Mouse (Mus musculus) forebrain, embryonic 11.5 days (tissue): ENCODE measurements around the gene Cpsf4l. TPM values are rescaled to one million over a fixed set of nuclear protein-coding genes. Genes with fewer than 3 reads are reported as not detected.

Source experiments
- ATAC-seq: fragments of 200-750 bp; cut with Nextera tagmentation; replicated peaks from 2 replicates; pipeline ENCODE4 v1.8.0; 2017; ENCODE audit warnings: moderate TSS enrichment; ENCODE audit not compliant: low FRiP score
- DNase-seq: peaks from one replicate; pipeline ENCODE4 v3.0.0-alpha.2; 2017; ENCODE audit warnings: low spot score
- H3K27ac ChIP-seq: fragments of 300-500 bp; sonication (generic); 2 replicates; pipeline ENCODE4 v1.5.1; 2014; ENCODE audit warnings: low read depth, low read length
- H3K27me3 ChIP-seq: fragments of 300-500 bp; sonication (generic); 2 replicates; pipeline ENCODE4 v1.6.1; 2014; ENCODE audit warnings: mild to moderate bottlenecking, low read length, mixed read lengths; ENCODE audit not compliant: control insufficient read depth, insufficient read depth
- H3K36me3 ChIP-seq: fragments of 300-500 bp; sonication (generic); 2 replicates; pipeline ENCODE4 v1.6.1; 2014; ENCODE audit warnings: mild to moderate bottlenecking, low read length, moderate library complexity, mixed read lengths; ENCODE audit not compliant: control insufficient read depth, insufficient read depth
- H3K4me1 ChIP-seq: fragments of 300-500 bp; sonication (generic); replicated peaks from 2 replicates; pipeline ENCODE4 v1.6.1; 2014; ENCODE audit warnings: low read length, mixed read lengths; ENCODE audit not compliant: control insufficient read depth, insufficient read depth
- H3K4me2 ChIP-seq: fragments of 300-500 bp; sonication (generic); 2 replicates; pipeline ENCODE4 v1.6.1; 2014; ENCODE audit warnings: low read depth, mild to moderate bottlenecking, low read length, moderate library complexity, mixed read lengths; ENCODE audit not compliant: severe bottlenecking
- H3K4me3 ChIP-seq: fragments of 300-500 bp; sonication (generic); 2 replicates; pipeline ENCODE4 v1.5.1; 2014; ENCODE audit warnings: low read depth, low read length
- H3K9ac ChIP-seq: fragments of 300-500 bp; sonication (generic); 2 replicates; pipeline ENCODE4 v1.6.1; 2014; ENCODE audit warnings: low read length
- H3K9me3 ChIP-seq: fragments of 300-500 bp; sonication (generic); 2 replicates; pipeline ENCODE4 v1.6.1; 2016; ENCODE audit warnings: low read length, mixed read lengths; ENCODE audit not compliant: control insufficient read depth
- WGBS: fragments of 180-500 bp; shearing (Covaris S2); extraction: QIAGEN DNeasy Blood & Tissue Kit; methylation state at CpG from one replicate; pipeline ENCODE4 v1.1.7; 2014; 5-methylcytosine and 5-hydroxymethylcytosine counted together
- polyA plus RNA-seq: library from polyadenylated mRNA; unstranded; fragments of >200 nt; fragmentation: Nextera tagmentation; extraction: Ambion mirVana; gene quantifications from 2 replicates; pipeline ENCODE4 v1.2.1, GENCODE M21; 2014

Gene Cpsf4l
- polyA plus RNA-seq, 1 experiment from 2014 or later, result 0.47 TPM

DNA sequence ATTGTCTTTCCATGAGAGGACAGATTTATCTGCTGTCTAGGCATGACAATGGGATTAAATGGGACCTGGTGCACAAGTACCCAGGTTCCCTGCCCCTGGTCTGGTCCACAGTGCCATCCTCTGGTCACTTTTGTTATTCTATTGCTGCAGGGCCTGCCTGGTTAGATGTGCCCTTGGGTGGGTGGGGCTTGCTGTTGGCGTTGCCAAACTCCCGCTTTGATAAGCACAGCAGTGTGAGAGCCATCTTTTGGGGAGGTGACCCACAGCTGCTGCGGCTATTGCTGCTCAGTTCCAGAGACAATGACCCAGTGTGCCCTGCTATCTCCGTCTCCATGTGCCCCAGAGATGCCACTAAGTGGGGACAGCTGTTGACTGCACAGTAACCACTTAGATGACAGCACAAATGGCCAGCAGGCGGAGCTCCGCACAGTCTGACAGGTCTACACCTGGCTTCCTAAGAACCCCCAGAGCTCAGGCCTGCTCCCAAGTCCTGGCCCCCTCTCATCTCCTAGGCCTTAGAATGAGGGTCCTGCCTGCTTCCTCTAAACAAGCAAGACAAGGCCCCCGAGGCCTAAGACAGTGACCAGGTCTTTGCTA is 5.4 kb upstream of the Cpsf4l start:
- no peaks in the 10 kb centered on the region for H3K9me3 ChIP-seq

DNA sequence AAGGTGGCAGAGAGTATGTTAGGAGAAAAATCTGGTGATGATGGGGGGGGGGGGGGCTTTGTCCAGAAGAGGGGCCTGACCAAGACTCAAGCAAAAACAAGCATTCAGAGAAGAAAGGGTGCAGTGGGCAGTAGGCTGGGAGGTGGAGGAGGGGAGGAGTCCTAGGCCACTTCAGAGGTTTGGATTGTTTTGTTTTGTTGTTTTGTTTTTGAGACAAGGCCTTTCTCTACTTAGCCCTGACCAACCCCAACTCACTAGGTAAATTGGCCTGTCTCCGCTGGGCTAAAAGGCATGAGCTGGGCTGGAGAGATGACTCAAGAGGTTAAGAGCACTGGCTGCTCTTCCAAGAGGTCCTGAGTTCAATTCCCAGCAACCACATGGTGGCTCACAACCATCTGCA is 1.2 kb upstream of the Cpsf4l start:
- Histone ChIP-seq H3K27me3 (peaks cover 3% of the 10 kb centered on the region), H3K4me2 (no peak overlapping the region), H3K4me1 (peaks cover 27% of the 10 kb centered on the region), H3K4me3 (no peak overlapping the region), H3K36me3 (no peaks in the 10 kb centered on the region), H3K9me3 (no peaks in the 10 kb centered on the region), H3K9ac (no peak overlapping the region), H3K27ac (no peak overlapping the region)
- WGBS, result 33% methylated on average over 1 of the region's 1 CpGs
- no peak for DNase-seq
- ATAC-seq, result no peak

More for the DNA sequence above, 5.4 kb upstream of the Cpsf4l start:
- H3K9ac ChIP-seq, result no peak overlapping the region
- no peaks in the 10 kb centered on the region for H3K36me3 ChIP-seq
- H3K4me1 ChIP-seq, result peaks cover 11% of the 10 kb centered on the region
- no peaks in the 10 kb centered on the region for H3K27me3 ChIP-seq
- H3K27ac ChIP-seq, result no peak overlapping the region
- 64% methylated on average over 7 of the region's 7 CpGs for WGBS
- DNase-seq, result no peak
- no peak for ATAC-seq
- H3K4me2 ChIP-seq, result no peak overlapping the region
- no peak overlapping the region for H3K4me3 ChIP-seq

DNA sequence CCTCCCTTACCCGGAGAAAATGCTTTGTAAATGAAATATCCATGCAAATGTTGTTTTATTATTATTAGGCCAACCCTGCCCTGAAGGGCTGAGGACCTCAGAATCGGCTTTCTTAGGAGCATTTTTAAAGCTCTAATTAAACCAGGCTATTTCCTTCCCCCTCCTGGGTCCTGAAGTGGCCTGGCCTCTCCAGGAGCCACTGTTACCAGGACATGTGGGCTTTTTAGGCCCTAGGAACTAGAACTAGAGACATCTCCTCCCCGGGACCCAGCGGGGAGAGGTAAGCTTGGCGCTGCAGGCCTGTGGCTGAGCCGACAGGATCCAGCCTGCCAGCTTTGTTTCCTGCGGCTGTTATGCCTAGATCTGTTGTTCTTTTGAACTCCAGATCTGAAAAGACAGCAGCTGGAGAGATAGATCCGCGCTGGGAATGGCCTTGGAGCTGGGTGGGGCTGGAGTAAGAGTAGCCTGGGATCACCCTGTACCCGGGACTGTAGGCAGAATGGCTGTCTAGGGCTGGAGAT is 500 bp upstream of the Cpsf4l start:
- peak; percentile 37 for ATAC-seq
- Histone ChIP-seq H3K4me3 (no peak overlapping the region), H3K27me3 (peaks cover 3% of the 10 kb centered on the region), H3K9ac (peak overlapping the region; percentile 13), H3K4me2 (peak overlapping the region; percentile 18; the same call in 1 of the 2 replicates), H3K9me3 (no peaks in the 10 kb centered on the region), H3K4me1 (peaks cover 27% of the 10 kb centered on the region), H3K36me3 (no peaks in the 10 kb centered on the region), H3K27ac (peak overlapping the region; percentile 58)
- WGBS, result under 1% methylated on average over 10 of the region's 10 CpGs
- DNase-seq, result peak; percentile 66

DNA sequence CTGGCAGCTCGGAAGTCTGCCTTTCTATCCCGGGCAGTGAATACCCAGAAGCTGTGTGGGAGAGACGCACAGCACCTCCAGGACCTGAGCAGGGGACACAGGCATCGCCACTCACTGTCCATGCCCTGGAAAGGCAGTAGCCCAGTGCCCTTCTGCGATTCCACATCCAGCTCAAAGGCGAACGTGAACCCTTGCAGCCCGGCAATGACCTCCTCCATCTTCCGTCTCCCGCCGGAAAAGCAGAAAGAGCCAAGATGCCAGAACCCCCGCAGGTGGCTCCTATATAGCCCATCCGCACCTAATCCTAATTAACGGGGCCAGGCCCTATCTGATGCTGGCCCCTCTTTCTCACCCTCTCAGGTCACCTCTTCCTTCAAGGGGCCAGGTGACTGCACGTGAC is 545 bp downstream of the Cpsf4l start:
- no peak for ATAC-seq
- H3K36me3 ChIP-seq, result no peaks in the 10 kb centered on the region
- H3K4me3 ChIP-seq, result no peak overlapping the region
- DNase-seq, result no peak
- H3K9me3 ChIP-seq, result no peaks in the 10 kb centered on the region
- peaks cover 27% of the 10 kb centered on the region for H3K4me1 ChIP-seq
- no peak overlapping the region; the same call in 1 of the 2 replicates for H3K9ac ChIP-seq
- H3K4me2 ChIP-seq, result peak overlapping the region; percentile 18; the same call in 1 of the 2 replicates
- 4% methylated on average over 15 of the region's 15 CpGs for WGBS
- no peak overlapping the region for H3K27ac ChIP-seq
- H3K27me3 ChIP-seq, result peaks cover 3% of the 10 kb centered on the region

DNA sequence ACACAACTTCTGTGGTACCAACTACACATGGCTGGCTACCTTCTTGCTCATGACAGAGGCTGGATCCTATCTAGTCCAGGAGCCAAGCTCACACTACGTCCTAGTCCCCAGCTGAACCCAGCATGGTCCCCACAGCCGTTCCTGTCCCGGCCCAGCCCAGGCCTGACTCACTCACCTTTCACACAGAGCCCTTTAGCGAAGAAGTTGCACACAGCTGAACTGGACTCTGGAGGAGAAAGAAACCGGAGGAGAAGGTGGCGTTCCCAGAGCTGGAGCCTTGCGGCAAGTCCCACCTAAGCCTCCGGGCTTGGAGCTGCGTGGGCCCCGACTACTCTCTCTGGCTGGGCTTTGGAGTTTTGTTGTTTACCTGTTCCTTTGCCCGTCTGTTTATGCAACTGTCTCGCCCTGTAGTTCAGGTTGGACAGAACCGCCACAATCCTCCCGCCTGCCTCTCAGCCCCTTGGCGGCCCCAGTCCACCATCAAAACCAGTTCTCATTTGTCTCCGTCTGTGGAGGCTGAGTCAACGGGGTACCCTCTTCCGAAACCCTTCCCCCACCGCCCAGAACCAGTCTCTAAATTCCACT is 1.1 kb downstream of the Cpsf4l start:
- Histone ChIP-seq H3K4me2 (no peak overlapping the region), H3K4me1 (peaks cover 27% of the 10 kb centered on the region), H3K27ac (no peak overlapping the region), H3K4me3 (no peak overlapping the region), H3K36me3 (no peaks in the 10 kb centered on the region), H3K9me3 (no peaks in the 10 kb centered on the region), H3K27me3 (peaks cover 3% of the 10 kb centered on the region), H3K9ac (no peak overlapping the region)
- 41% methylated on average over 19 of the region's 19 CpGs for WGBS
- DNase-seq (no peak), ATAC-seq (no peak)

DNA sequence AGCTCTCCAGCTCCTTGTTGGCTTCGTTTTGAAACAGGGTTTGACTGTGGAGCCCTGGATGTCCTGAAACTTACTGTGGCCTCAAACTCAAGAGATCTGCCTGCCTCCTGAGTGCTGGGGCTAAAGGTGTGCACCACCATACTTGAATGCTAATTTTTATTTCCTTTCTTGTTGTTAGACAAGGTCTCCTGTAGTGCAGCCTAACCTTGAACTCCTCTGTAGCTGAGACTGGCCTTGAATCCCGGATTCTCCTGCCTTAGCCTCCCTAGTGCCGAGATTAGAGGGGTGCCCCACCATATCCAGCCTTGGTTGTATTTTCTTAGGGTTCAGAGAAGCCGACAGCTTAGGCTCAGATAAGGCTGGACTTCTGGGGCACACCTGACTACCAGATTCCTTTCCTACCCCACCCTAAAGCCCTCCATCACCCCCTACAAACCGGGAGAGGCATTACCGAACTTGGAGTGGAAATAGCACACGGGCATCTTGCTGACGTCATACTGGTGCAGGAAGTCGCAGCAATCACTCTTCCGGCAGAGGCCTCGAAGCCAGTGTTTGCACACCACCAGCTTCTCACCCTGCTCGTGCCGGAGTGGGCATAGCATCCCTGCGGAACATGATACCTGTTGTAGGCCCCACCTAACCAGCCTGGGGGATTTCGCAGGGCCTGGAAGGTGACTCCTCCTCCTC is 3.7 kb downstream of the Cpsf4l start:
- Histone ChIP-seq H3K4me3 (no peak overlapping the region), H3K36me3 (no peaks in the 10 kb centered on the region), H3K4me1 (peaks cover 26% of the 10 kb centered on the region), H3K4me2 (no peak overlapping the region), H3K9ac (no peak overlapping the region), H3K27me3 (peaks cover 3% of the 10 kb centered on the region), H3K27ac (no peak overlapping the region), H3K9me3 (no peaks in the 10 kb centered on the region)
- DNase-seq (no peak), ATAC-seq (no peak)
- 90% methylated on average over 15 of the region's 15 CpGs for WGBS

DNA sequence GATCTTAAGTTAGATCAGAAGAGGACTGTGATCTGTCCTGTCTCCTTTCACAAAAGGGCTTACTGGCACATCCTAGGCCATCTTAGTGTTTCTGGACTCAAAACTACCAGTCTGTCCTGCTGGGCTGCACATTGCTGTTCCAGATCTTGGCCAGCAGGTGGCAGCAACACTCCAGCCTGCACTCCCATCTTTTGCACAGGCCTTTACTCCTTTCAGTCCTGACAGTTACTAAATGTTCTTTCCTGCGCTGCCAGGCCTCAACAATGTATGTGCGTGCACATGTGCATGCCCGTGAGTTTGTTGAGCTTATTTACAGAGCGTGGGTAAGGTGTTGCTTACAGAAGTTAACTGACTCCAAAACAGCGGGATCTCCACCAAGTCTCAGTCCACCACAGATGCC is 6.1 kb downstream of the Cpsf4l start:
- Histone ChIP-seq H3K9ac (no peak overlapping the region), H3K4me1 (peaks cover 3% of the 10 kb centered on the region; the same call in 1 of the 2 replicates), H3K4me2 (no peak overlapping the region), H3K4me3 (no peak overlapping the region), H3K36me3 (no peaks in the 10 kb centered on the region), H3K27ac (no peak overlapping the region), H3K9me3 (no peaks in the 10 kb centered on the region), H3K27me3 (no peaks in the 10 kb centered on the region; the same call in 1 of the 2 replicates)
- ATAC-seq (peak; percentile 41; the same call in 1 of the 2 replicates), DNase-seq (peak; percentile 88)
- WGBS, result 54% methylated on average over 5 of the region's 5 CpGs

DNA sequence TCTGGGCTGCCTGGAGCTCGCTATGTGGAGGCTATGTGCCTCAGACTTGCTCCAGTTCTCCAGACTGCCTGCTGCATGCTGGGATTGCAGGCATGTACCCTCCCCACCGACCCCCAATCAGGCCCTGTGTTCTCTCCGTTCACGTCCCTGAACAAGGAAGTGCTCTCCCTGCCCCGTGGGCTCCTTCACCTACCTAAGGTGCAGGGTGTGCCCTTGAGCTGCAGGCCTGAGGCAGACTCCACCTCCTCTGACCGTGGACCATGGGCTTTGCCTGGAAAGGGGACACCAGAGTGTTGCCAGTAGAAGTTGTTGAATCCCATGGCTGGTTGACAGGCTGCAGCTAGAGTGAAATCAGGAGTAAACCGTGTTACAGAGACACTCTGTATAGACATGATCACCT is 10.2 kb downstream of the Cpsf4l start:
- Histone ChIP-seq H3K9ac (no peak overlapping the region), H3K9me3 (no peaks in the 10 kb centered on the region), H3K27me3 (no peaks in the 10 kb centered on the region), H3K4me1 (no peaks in the 10 kb centered on the region), H3K27ac (no peak overlapping the region), H3K36me3 (peaks cover 6% of the 10 kb centered on the region), H3K4me2 (no peak overlapping the region), H3K4me3 (no peak overlapping the region)
- ATAC-seq, result no peak
- no peak for DNase-seq
- 89% methylated on average over 7 of the region's 7 CpGs for WGBS
